Mouse (Mus musculus) hindbrain, embryonic 15.5 days (tissue): Measurements from ENCODE around the gene Znhit3. TPM values are rescaled to one million over a fixed set of nuclear protein-coding genes. Genes with fewer than 3 reads are reported as not detected.

Source experiments
- ATAC-seq: fragments of 200-750 bp; cut with Nextera tagmentation; 2 replicates; pipeline ENCODE4 v1.8.0; 2017; ENCODE audit warnings: low read depth, moderate number of reproducible peaks, moderate TSS enrichment; ENCODE audit not compliant: low FRiP score
- H3K27ac ChIP-seq: fragments of 300-500 bp; sonication (generic); replicated peaks from 2 replicates; pipeline ENCODE4 v1.5.1; 2015; ENCODE audit warnings: mild to moderate bottlenecking, inconsistent platforms
- H3K27me3 ChIP-seq: fragments of 300-500 bp; sonication (generic); 2 replicates; pipeline ENCODE4 v1.6.1; 2015; ENCODE audit warnings: control low read depth, inconsistent platforms
- H3K36me3 ChIP-seq: fragments of 300-500 bp; sonication (generic); 2 replicates; pipeline ENCODE4 v1.6.1; 2015; ENCODE audit warnings: control low read depth, inconsistent platforms
- H3K4me1 ChIP-seq: fragments of 300-500 bp; sonication (generic); replicated peaks from 2 replicates; pipeline ENCODE4 v1.6.1; 2015; ENCODE audit warnings: control low read depth, inconsistent platforms
- H3K4me2 ChIP-seq: fragments of 300-500 bp; sonication (generic); 2 replicates; pipeline ENCODE4 v1.6.1; 2015; ENCODE audit warnings: moderate library complexity, mild to moderate bottlenecking, inconsistent platforms
- H3K4me3 ChIP-seq: fragments of 300-500 bp; sonication (generic); 2 replicates; pipeline ENCODE4 v1.5.1; 2015; ENCODE audit warnings: mild to moderate bottlenecking, inconsistent platforms
- H3K9ac ChIP-seq: fragments of 300-500 bp; sonication (generic); 2 replicates; pipeline ENCODE4 v1.6.1; 2015; ENCODE audit warnings: inconsistent platforms
- H3K9me3 ChIP-seq: fragments of 300-500 bp; sonication (generic); 2 replicates; pipeline ENCODE4 v1.6.1; 2016; ENCODE audit warnings: control low read depth, inconsistent platforms
- WGBS: fragments of 180-500 bp; shearing (Covaris S2); methylation state at CpG from one replicate; pipeline ENCODE4 v1.1.7; 2015; 5-methylcytosine and 5-hydroxymethylcytosine counted together
- polyA plus RNA-seq: library from polyadenylated mRNA; unstranded; fragments of >200 nt; fragmentation: Nextera tagmentation; extraction: Ambion mirVana; gene quantifications from 2 replicates; pipeline ENCODE4 v1.2.1, GENCODE M21; 2015

The Znhit3 gene
- polyA plus RNA-seq, 1 experiment from 2014 or later = 67.9 TPM

DNA sequence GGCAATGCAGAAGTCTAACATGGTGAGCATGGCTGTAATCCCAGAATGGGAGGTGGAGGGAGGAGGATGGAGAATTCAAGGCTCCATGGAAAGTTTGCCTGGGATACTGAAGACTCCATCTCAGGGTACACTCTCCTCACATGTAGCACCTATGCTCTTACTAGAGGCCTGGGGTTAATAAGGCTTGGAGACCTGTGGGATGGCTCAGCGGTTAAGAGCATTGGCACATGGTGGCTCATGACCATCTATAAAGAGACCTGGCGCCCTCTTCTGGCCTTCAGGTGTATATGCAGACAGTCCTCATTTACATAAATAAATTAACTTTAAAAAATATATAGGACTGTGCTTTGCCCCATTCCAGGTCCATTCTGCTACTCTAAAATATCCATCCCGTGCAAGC lies 3.1 kb upstream of the Znhit3 start:
- no peak for ATAC-seq
- H3K36me3 ChIP-seq = no peaks in the 10 kb centered on the region
- no peak overlapping the region for H3K4me3 ChIP-seq
- H3K4me1 ChIP-seq = peaks cover 24% of the 10 kb centered on the region
- H3K27ac ChIP-seq = no peak overlapping the region
- H3K9me3 ChIP-seq = no peaks in the 10 kb centered on the region
- H3K27me3 ChIP-seq = no peaks in the 10 kb centered on the region
- H3K9ac ChIP-seq = no peak overlapping the region
- H3K4me2 ChIP-seq = no peak overlapping the region
- 36% methylated on average over 3 of the region's 3 CpGs for WGBS

DNA sequence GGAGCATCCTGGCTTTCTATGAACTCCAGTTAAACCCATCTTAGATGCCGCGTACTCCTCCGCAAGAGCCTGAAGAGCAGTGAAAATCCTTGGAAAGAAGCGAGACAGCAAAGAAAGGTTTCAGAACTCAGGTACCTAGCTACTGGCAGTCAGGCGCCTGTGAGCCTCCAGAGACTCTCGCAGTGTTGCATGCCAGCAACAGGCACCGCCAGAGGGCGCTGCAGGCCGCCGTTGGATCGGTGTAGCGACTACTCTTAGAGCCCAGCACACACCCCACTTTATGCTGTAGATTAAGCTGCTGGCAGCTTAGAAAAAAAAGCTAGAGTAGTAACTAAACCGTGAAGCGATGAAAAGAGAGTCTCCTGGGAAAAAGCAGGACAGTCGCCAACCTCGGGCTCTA lies 2.3 kb upstream of the Znhit3 start:
- Histone ChIP-seq H3K9me3 (no peaks in the 10 kb centered on the region), H3K4me1 (peaks cover 24% of the 10 kb centered on the region), H3K4me3 (0 out of 2 replicates have a peak overlapping the region, but pooled peaks have one; percentile 11), H3K4me2 (peak overlapping the region; percentile 48), H3K27me3 (no peaks in the 10 kb centered on the region), H3K36me3 (no peaks in the 10 kb centered on the region), H3K27ac (no peak overlapping the region), H3K9ac (no peak overlapping the region)
- WGBS = 6% methylated on average over 16 of the region's 16 CpGs
- no peak for ATAC-seq

DNA sequence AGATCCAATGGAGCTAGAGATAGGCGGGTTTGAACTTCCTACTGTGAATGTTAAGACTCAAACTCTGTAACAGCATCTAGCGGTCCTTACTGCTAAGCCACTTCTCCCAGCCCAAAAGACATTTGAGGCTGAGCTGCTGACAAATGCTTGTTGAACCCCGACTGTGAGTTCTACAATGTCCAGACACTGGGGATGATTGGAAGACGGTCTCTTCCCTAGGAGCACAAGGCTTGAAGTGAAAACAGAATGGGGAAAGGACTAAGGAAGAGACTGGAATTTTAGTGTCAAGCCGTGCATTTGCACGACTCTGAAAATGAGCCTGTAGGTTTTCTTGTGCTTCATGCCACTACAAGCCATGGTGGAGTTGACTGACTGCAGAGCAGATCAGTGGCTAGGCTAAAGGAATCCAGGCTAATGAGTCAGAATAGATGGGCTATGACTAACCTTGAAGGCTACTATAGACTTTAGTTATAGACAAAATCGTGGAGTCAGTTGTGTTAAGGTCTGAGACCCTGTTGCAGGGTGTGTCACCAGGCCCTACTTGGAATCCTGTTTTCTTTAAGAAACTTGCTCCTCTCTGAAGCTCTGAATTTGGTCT lies 636 bp upstream of the Znhit3 start:
- Histone ChIP-seq H3K9me3 (no peaks in the 10 kb centered on the region), H3K27me3 (no peaks in the 10 kb centered on the region), H3K4me3 (peak overlapping the region; percentile 96), H3K27ac (peak overlapping the region; percentile 58), H3K4me1 (peaks cover 24% of the 10 kb centered on the region), H3K4me2 (peak overlapping the region; percentile 81), H3K36me3 (no peaks in the 10 kb centered on the region), H3K9ac (peak overlapping the region; percentile 38; the same call in 1 of the 2 replicates)
- ATAC-seq = no peak; the same call in 1 of the 2 replicates
- WGBS = 62% methylated on average over 7 of the region's 7 CpGs

DNA sequence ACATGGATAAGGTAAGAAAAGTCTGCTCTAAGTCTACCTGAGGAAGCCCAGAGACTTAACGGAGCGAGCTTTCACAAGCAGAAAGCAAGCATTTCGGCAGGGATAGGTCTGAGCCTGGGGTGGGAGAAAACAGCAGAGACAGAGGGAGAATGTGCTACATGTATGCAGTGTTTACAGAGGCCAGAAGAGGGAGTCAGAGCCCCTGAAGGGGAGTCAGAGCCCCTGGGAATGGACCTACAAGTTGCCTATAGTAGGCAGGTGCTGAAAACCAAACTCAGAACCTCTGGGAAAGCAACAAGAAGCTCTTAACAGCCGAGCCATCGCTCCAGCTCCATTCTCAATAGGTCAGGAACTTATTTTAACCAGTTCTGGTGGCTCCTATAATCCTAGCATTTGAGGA lies 1.5 kb downstream of the Znhit3 start:
- peaks cover 16% of the 10 kb centered on the region for H3K36me3 ChIP-seq
- ATAC-seq = no peak
- H3K9ac ChIP-seq = no peak overlapping the region
- H3K27ac ChIP-seq = no peak overlapping the region
- H3K9me3 ChIP-seq = no peaks in the 10 kb centered on the region
- 84% methylated on average over 5 of the region's 5 CpGs for WGBS
- H3K4me2 ChIP-seq = peak overlapping the region; percentile 81; the same call in 1 of the 2 replicates
- H3K4me3 ChIP-seq = no peak overlapping the region
- peaks cover 24% of the 10 kb centered on the region for H3K4me1 ChIP-seq
- no peaks in the 10 kb centered on the region for H3K27me3 ChIP-seq

DNA sequence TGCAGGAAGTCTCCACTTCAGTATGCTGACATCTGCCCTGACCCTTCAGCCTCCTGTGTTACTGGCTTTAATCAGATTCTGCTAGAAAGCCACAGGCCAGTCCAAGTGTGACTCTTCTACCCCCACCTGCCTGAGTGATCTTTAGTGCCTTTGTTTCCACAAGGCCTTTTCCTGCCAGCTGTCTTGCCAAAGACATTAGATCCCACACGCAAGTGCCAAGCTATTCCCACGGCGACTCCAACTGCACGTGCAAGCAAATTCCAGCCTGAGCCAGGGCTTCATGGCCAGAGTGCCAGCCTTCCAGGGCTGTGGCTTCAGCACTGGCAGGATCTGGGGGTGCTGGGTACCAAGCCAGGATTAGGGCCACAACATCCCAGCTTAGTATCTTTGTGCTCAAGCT lies 5.8 kb downstream of the Znhit3 start:
- Histone ChIP-seq H3K36me3 (peaks cover 45% of the 10 kb centered on the region), H3K4me1 (peaks cover 10% of the 10 kb centered on the region), H3K27me3 (no peaks in the 10 kb centered on the region), H3K9ac (no peak overlapping the region), H3K4me3 (no peak overlapping the region), H3K4me2 (no peak overlapping the region), H3K27ac (no peak overlapping the region), H3K9me3 (no peaks in the 10 kb centered on the region)
- 60% methylated on average over 4 of the region's 4 CpGs for WGBS
- no peak for ATAC-seq

DNA sequence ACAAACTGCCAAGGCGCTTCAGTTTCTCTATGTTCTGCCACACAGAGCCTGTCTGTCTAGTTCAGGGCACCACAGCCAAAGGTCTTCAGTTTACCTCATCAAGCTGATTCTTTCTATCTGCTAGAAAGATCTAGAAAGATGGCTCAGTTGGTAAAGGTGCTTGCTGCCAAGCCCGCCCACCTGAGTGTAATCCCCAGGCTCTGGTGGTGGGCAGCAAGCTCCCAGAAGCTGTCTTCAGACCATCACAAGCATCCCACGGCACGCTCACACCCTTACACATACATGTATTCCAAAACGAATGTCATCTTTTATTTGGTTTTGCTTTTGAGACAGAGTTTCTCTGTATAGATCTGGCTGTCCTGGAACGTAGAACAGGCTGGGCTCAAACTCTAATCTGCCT lies 7.7 kb downstream of the Znhit3 start:
- Histone ChIP-seq H3K4me1 (no peaks in the 10 kb centered on the region), H3K9ac (no peak overlapping the region), H3K36me3 (peaks cover 57% of the 10 kb centered on the region), H3K4me3 (no peak overlapping the region), H3K4me2 (no peak overlapping the region), H3K27ac (no peak overlapping the region), H3K27me3 (no peaks in the 10 kb centered on the region), H3K9me3 (no peaks in the 10 kb centered on the region)
- WGBS = 97% methylated on average over 6 of the region's 6 CpGs
- no peak for ATAC-seq

DNA sequence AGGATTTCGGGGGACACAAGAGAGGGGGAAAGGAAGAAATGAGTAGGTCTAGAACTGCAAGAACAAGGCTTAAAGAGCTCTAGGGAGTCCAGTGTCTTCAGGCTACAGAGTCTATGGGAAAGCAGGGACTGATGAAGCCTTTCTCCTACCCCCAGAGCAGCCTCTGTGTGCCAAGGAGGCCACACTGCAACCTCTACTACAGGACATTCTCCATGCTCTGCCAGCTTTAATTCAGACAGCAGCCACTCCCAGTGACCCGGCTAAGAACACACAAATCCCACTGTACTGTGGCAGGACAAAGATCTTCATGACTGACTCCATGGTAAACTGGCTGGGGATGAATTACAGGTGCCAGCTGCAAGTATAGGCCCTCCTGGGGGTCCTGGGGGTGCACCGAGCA lies 9.1 kb downstream of the Znhit3 start:
- Histone ChIP-seq H3K27ac (no peak overlapping the region), H3K9ac (no peak overlapping the region), H3K4me3 (no peak overlapping the region), H3K4me1 (no peaks in the 10 kb centered on the region), H3K4me2 (no peak overlapping the region), H3K27me3 (no peaks in the 10 kb centered on the region), H3K36me3 (peaks cover 71% of the 10 kb centered on the region), H3K9me3 (no peaks in the 10 kb centered on the region)
- ATAC-seq = no peak
- WGBS = 93% methylated on average over 3 of the region's 3 CpGs

DNA sequence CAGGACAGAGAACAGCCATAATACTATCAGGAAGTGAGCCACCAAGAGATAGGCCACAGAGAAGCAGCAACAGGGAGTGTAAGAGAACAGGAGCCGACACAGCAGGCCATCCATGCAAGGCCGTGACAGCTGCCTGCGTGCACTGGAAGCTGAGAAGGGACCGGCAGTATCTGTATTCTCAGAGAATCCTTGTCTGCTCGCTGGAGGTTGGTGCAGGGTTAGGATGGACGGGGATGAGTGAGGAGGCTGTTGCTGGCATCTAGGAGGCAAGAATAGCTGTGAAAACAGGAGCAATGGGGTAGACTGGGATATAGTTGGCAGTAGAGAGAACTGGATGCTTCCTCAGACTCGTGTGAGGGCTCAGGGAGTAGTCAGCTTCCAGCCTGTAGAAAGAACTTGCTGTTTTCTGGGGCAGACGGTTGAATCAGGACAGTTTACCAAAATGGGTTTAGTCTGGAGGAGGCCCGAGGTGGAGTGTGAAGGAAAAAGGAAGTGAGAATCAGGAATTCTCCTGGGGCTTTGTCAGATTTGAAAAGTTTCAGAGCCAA lies 11.5 kb downstream of the Znhit3 start:
- H3K9ac ChIP-seq = no peak overlapping the region
- H3K9me3 ChIP-seq = no peaks in the 10 kb centered on the region
- no peak overlapping the region for H3K27ac ChIP-seq
- no peak overlapping the region for H3K4me2 ChIP-seq
- no peaks in the 10 kb centered on the region for H3K27me3 ChIP-seq
- peaks cover 79% of the 10 kb centered on the region for H3K36me3 ChIP-seq
- no peaks in the 10 kb centered on the region for H3K4me1 ChIP-seq
- no peak overlapping the region for H3K4me3 ChIP-seq
- ATAC-seq = no peak
- WGBS = 89% methylated on average over 9 of the region's 9 CpGs

DNA sequence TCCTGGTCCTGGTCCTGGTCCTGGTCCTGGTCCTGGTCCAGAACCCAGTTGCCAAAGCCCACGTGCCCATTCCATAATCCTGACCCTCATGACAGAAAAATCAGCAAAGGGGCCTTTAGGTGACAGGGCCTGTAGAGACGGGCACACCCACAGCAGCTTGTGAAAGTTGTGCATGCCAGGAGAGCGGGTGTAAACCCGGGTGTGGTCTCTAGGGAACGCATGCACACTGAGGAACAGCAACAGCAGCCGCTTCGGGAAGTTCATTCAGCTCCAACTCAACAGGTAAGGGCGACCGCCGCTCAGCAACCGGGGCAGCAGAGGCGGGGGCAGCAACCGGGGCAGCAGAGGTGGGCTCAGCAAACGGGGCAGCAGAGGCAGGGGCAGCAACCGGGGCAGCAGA lies 23.1 kb downstream of the Znhit3 start:
- H3K36me3 ChIP-seq = peaks cover 41% of the 10 kb centered on the region
- 90% methylated on average over 15 of the region's 15 CpGs for WGBS

DNA sequence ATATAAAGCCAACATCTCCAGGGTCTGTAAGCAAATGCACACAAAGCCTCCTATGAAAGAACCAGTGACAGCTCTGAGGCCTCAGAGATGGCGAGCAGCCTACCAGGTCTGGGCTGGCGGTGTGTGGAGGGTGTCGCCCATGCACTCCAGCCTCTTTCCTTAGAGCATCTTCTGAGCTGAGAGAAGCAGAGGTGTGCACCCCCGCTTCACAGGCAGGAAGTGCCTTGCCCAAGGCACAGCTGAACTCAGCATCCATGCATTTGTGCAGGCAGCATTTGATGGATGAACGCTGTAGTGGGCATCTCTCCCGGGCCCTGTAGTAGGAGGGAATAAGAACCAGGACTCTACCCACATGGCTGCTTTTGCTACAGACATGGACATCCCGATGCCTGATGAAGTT lies 24.5 kb downstream of the Znhit3 start:
- H3K4me1 ChIP-seq = no peaks in the 10 kb centered on the region
- peaks cover 39% of the 10 kb centered on the region for H3K36me3 ChIP-seq
- no peaks in the 10 kb centered on the region for H3K9me3 ChIP-seq
- no peak overlapping the region for H3K27ac ChIP-seq
- no peak for ATAC-seq
- no peak overlapping the region for H3K4me2 ChIP-seq
- H3K4me3 ChIP-seq = no peak overlapping the region
- no peaks in the 10 kb centered on the region for H3K27me3 ChIP-seq
- H3K9ac ChIP-seq = no peak overlapping the region
- WGBS = 93% methylated on average over 7 of the region's 7 CpGs

More for the DNA sequence above, 23.1 kb downstream of the Znhit3 start:
- no peaks in the 10 kb centered on the region for H3K4me1 ChIP-seq
- no peak overlapping the region for H3K9ac ChIP-seq
- H3K27ac ChIP-seq = no peak overlapping the region
- no peak overlapping the region for H3K4me3 ChIP-seq
- H3K27me3 ChIP-seq = no peaks in the 10 kb centered on the region
- no peaks in the 10 kb centered on the region for H3K9me3 ChIP-seq
- H3K4me2 ChIP-seq = no peak overlapping the region
- ATAC-seq = no peak

DNA sequence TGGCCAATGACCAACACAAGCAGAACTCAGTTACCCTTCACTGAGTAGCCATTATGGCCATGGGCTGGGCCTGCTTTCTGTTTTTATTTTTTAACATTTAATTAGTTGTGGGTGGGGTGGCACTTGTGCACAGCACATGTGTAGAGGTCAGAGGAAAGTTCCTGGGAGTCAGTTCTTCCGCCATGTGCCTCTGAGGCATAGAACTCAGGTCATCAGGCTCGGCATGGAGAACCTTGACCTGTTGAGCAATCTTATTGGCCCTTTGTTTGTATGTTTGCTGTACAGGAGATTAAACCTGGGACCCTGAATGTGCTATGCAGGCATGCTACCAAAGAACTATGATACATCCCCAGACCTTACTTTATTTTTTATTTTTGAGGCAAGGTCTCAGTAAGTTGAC lies 26.7 kb downstream of the Znhit3 start:
- Histone ChIP-seq H3K4me2 (no peak overlapping the region), H3K4me3 (no peak overlapping the region), H3K9ac (no peak overlapping the region), H3K27me3 (no peaks in the 10 kb centered on the region), H3K9me3 (no peaks in the 10 kb centered on the region), H3K4me1 (no peaks in the 10 kb centered on the region), H3K36me3 (peaks cover 37% of the 10 kb centered on the region), H3K27ac (no peak overlapping the region)
- WGBS = 98% methylated on average over 2 of the region's 2 CpGs
- ATAC-seq = no peak

DNA sequence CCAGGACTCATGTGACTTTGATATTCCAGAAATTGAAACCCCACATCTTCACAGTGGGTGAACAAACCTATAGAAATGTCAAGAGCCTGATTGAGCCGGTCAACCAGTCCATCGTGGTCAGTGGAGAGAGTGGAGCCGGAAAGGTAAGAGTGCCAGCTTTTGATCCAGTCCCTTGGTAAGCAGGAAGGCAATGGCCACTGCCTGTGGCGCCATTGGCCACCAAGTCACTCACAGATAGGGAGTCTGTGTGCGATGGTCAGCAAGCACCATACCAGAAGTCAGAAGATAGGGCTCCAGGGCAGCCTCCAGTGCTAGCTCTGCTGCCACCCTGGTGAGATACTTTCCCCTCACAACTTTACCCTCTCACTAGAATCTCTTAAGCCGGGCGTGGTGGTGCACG lies 28.1 kb downstream of the Znhit3 start:
- H3K27me3 ChIP-seq = no peaks in the 10 kb centered on the region
- no peak overlapping the region for H3K27ac ChIP-seq
- no peak overlapping the region for H3K4me3 ChIP-seq
- no peak overlapping the region for H3K9ac ChIP-seq
- peaks cover 35% of the 10 kb centered on the region for H3K36me3 ChIP-seq
- no peak overlapping the region for H3K4me2 ChIP-seq
- 96% methylated on average over 8 of the region's 8 CpGs for WGBS
- ATAC-seq = no peak
- no peaks in the 10 kb centered on the region for H3K4me1 ChIP-seq
- no peaks in the 10 kb centered on the region for H3K9me3 ChIP-seq
